Mouse (Mus musculus) kidney, adult 11 months (tissue): Measurements from ENCODE around the gene Necab3.
A peak's percentile ranks its signal among the peaks of the same experiment; 100 is the strongest.

Experiments
- DNase-seq: peaks from one replicate; pipeline ENCODE4 v3.0.0; 2022

Necab3 gene

DNA sequence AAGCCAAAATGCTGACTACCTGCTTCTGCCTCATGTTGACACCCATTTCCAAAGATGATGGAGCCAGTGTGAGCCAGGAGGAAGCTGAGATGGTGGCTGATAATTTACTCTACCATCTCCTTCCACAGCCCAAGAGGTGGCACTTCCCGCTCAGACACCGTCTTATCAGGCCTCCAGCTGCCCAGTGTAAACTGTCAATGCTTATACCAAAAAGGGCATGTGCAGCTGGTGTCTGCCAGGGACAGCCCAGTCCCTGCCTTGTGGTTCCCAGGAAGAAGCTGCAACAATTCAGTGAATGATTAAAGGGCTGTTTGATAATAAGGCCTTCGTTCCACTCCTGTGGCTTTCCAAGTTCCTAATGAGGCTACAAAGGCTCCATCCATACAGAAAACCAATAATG is 20.0 kb downstream of the Necab3 start:
- no peak for DNase-seq

DNA sequence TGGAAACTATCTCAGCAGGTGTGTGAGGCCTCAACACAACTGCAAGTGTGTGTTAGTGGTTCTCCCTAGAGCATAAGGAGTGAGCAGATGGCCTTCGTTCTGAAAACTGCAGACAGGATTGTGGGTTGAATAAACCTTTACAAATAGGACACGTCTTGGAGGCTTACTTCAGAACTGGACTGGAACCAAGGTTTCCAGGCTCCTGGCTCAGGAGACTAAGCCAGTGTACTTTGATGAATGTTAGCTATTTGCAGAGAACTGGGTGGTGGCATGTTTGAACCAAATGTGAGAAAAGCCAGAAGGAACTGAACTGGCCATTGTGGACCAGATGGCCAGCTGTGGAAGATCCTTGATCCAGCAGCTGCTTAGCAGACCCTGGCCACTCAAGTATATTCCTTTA is 20.4 kb downstream of the Necab3 start:
- DNase-seq: no peak

DNA sequence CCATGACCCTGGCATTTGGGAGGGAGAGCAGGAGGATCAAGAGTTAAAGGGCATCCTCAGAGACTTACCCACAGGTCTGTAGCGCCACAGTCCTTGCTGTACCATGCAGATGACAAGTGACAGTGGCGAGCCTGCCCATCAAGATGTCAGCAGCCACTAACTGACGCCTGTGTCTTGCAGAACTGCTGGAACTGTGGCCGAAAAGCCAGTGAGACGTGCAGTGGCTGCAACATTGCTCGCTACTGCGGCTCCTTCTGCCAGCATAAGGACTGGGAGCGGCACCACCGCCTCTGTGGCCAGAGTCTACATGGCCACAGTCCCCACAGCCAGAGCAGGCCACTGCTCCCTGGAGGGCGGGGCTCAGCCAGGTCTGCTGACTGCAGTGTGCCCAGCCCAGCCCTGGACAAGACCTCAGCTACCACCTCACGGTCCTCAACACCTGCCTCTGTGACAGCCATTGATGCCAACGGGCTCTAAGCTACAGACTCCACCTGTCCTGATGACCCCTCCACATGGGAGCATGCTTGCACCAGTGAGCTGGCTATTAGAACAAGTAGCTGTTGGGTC is 23.9 kb downstream of the Necab3 start:
- DNase-seq: no peak

DNA sequence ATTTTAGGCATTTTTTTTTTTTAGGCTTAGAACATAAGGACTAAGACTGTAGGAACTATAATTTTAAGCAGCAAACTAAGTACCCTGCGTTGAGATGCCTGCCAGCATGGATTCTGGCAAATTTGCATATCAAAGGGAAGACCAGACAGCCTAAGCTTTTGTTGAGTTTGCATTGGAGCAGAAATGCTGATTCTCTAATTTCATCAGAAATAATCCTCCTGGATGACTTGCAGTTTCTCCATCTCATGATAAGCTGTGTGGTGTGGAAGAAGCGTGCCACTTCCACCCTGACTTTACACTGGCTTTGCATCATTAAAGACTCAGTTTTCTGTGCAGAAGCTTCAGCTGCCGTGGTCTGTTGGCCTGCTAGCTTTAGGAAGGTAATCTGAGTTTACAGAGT is 25.8 kb downstream of the Necab3 start:
- DNase-seq: no peak

DNA sequence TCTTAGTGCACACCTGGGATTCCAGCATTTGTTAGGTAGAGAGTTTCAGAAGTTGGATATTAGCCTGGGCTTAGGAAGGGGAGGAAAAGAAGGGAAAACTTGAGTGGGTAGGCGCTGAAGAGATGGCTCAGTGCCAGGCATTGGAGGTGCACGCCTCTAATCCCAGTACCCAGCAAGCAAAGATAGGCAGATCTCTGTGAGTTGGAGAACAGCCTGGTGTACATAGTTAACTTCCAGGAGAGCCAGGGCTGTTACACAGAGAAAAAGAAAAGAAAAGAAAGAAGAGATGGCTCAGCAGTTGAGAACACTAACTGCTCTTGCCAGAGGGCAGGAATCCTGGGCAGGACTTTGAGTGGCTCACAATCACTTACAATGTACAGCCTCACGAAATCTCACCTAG is 32.2 kb downstream of the Necab3 start:
- DNase-seq: no peak

DNA sequence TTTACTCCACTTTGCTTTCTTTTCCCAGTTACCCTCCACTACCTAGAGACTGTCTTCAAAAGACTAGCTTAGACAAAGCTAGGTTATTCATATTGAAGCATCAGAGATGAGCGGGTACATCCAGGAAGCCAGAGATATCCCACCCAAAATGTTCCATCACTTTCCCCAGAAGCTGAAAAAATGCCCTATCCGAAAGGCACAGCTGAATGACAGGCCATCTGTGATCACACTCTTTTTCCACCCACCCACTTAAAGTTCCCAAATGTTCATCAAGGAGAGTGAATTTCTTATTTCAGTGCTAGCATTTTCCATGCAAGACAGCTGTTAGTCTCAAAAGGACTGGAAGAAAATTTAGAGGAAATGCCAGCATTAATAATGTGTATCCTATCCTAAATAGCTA is 33.4 kb downstream of the Necab3 start:
- no peak for DNase-seq

DNA sequence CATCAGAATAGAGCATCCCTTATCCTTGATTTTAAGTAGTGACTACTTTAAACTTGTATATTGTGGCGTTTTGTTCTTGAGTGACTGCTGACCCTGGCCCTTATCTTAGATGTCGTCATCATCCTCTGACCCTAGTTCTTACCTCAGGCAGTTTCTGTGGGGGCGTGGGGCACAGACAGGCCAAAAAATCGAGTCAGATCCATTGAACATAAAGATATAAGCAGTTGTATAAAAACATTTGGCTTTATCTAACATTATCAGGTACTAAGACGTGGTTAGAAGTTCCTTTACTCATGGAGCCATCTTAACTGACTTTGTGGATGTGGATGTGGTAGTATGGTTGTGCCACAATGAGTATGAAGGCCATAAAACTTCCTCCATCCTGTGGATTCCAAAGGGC is 36.4 kb downstream of the Necab3 start:
- no peak for DNase-seq

DNA sequence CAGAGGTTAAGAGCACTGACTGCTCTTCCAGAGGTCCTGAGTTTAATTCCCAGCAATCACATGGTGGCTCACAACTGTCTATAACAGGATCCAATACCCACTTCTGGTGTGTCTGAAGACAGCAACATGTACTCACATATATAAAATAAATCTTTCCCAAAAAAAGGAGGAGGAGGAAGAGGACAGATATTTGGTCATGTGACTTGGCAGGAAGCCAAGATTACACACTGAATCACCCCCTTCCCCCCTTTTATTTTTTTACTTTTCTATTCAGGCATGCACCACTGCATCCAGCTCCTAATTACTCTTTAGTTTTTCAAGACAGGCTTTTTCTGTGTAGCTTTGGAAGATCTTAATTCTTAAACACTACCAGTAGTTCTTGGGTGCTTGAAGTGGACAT is 37.2 kb downstream of the Necab3 start:
- no peak for DNase-seq

DNA sequence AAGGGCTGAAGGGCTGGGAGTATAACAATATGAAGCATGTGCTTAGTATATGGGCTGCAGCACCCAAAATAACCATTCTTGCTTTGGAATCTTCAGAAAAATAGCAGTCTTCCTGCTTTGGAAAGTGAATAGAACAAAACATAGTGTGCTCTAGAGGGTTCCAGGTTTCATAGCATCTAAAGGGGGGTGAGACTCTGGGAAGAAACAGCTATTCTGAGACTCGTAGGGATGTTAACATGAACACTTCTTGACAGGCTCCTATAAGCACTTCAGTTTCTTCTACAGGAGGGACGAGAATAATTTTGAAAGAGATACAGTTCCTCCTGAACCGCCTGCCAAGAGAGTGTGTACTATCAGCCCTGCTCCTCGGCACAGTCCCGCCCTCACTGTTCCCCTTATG is 41.3 kb downstream of the Necab3 start:
- DNase-seq: no peak

DNA sequence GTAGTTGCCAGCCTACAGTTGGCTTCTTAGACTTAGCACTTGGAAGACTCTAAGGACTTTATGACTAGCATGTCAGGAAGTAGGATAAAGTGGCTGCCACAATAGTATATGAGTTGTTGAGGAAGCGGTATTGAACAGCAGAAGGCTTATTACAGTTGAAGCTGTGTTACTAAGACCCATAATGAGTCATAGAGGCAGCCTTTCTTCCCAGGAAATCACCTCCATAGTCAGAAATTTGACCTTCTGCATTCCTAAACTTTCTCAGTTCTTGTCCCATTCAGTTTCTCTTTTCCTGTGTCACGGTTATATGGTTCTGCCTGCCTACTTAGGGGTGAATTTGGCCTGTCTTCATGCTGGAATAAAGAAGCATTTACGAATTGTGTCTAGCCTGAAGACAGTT is 41.7 kb downstream of the Necab3 start:
- DNase-seq: no peak

DNA sequence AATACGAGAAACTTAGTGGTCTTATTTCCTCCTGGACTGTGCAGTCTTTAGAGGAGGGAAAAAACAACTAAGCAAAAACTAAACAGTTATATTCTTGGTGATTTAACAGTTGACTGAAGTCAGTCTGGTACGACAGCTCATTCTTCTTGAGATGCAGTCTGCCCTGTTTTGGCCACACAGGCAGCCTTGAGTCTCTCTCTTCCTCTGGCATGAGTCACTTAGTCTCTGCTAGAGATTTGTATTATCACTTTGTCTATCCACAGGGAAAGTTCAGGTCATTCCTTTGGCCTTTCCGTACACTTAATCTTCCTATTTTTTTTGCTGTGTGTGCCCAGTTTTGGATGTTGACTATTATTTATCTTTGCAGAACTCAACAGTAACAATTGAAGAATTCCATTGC is 48.5 kb downstream of the Necab3 start:
- DNase-seq: no peak

DNA sequence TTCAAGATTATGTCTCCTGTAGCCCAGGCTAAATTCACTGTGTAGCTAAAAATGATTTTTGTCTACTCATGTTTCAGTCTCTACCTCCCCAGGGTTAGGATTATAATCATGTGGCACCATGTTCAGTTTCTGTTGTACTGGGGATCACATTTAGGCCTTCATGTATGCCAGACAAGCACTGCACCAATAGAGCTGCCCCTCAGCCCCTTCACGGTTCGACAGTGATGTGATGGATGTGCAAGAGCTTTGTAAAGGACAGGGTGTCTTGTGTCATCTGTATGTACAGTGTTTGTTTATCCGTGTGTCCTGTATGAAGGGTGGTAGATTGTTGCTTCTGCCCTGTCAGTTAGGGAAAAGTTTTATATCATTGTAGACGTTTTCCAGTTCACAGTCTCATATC is 50.2 kb downstream of the Necab3 start:
- DNase-seq: no peak

DNA sequence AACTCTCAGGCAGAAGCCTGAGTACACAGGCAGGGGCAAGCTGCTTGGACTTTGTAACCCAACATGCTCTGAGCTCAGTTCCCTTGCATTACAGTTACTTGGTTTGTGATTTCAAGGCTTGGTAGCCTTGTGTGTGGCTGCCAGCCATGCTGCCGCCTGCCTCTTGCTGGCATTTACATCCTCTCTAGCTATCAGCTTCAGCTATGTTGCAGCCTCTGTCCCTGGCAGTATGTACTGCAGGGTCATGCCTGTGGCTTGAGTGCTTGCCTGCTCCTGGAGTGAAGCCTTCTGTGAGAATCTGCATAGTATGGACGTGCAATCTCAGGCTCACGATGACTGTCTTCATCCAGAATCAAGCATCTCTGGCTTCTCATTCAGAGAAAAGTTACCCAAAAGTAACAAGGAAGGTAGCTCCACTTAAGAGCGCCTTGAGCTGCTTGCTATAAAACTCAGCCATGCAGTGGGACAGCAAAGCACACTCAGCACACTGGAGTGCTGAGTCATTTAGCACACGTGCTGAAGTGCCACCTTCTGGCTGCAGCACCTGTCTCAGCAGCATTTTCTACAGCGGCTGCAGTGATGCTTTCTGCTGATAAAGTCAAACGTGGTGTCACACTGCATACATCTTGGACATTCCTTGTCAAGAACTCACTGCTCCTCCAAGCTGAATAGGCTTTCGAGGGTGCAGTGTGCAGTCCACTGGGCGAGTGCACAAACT is 51.0 kb downstream of the Necab3 start:
- DNase-seq: peak; percentile 21

DNA sequence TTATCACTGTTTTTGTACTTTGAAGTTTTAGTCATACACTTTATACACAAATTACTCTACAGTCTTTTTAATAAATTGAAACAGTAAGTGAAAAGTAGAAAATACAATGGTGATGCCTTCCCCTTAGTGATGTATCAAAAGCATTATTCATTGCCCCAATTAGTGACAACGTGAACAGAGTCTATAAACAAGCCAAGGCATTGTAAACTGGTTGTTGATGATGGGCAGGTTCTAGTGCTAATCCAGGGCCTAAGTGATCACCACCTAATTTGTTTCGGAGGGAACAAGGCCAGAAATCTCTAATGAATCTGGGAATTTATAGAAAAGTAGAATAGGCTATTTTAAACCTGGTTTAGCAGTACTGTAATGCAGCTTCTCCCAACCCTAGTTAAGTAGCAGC is 51.6 kb downstream of the Necab3 start:
- DNase-seq: no peak

DNA sequence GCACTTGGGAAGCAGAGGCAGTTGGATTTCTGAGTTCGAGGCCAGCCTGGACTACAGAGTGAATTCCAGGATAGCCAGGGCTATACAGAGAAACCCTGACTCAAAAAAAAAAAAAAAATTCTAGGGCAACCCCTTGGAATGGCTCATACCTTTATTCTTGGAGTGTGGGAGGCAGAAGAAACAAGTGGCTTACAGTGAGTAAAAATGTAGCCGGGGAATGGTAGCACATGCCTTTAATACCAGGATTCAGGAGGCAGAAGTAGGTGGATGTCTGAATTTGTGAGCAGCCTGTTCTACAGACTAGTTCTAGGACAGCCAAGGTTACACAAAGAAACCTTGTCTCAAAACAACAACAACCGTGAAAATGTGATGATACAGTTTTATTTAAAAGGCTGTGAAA is 57.9 kb downstream of the Necab3 start:
- DNase-seq: no peak

DNA sequence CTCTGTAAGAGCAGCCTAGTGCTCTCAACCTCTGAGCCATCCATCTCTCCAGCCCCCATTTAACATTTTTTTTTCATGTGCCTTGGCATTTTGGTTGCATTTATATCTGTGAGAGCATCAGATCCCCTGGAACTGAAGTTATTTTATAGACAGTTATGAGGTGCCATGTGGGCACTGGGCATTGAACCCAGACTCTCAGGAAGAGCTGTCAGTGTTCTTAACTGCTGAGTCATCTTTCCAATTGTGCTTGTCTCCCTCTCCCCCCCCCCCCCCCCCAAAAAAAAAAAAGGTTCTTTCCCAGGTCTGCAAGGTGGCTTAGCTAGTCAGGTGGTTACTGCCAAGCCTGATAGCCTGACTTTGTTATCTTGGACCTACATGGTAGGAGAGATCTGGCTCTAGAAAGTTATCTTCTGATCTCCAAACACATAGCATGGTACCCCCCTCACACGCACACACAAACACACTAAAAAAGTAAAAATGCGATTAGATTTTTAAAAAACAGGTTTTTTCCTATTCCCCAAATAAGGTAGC is 58.9 kb downstream of the Necab3 start:
- no peak for DNase-seq

DNA sequence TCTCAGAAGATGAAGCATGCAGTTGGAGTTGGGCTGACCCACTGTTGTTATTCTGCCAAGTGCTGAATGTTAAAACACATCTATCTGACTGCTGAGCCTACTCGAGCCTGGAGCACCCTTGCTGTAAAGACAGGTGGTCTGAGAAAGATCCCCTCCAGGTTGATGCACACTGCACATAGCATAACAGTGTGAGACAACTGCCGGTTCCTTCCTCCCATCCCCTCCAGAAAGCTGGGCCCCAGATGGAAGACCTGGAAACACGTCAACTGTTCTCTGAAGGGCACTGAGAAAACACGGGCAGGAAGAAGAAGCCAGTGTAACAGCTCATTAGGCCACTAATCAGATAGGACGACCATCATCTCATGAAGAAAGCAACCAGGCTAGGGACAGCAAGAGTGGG is 60.1 kb downstream of the Necab3 start:
- DNase-seq: no peak

DNA sequence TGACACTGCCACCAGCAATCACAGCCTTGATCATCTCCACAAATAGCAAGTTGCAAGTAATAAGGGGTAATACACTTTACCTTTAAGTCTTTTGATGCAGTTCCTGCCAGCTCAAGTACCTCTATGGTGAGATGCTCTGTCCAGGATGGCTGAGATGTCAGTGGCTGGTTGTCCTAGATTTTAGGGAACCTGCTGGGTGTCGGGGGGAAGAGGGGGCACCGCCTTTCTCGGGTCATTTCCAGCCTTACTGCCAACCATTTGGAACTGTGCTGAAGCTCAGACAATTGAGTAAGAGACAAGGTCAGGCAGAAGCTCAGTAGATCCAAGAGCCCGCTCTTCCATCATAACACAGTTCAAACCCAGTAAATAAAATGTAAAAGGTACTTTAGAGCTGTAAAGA is 63.7 kb downstream of the Necab3 start:
- no peak for DNase-seq
